Mouse (Mus musculus) kidney, embryonic 15.5 days (tissue): Measurements from ENCODE around the gene Map2k2. TPM values are rescaled to one million over a fixed set of nuclear protein-coding genes. Genes with fewer than 3 reads are reported as not detected.
"Not testable (repeated sequence)": the region's sequence is repeated elsewhere in the genome, so short reads cannot be mapped to it uniquely, and the experiment has no call there.

Source experiments
- ATAC-seq: fragments of 200-750 bp; cut with Nextera tagmentation; replicated peaks from 2 replicates; pipeline ENCODE4 v1.8.0; 2017; ENCODE audit warnings: moderate TSS enrichment; ENCODE audit not compliant: low FRiP score
- H3K27ac ChIP-seq: fragments of 300-500 bp; sonication (generic); 2 replicates; pipeline ENCODE4 v1.5.1; 2015; ENCODE audit warnings: mild to moderate bottlenecking, inconsistent platforms
- H3K27me3 ChIP-seq: fragments of 300-500 bp; sonication (generic); 2 replicates; pipeline ENCODE4 v1.6.1; 2015; ENCODE audit warnings: inconsistent platforms
- H3K36me3 ChIP-seq: fragments of 300-500 bp; sonication (generic); 2 replicates; pipeline ENCODE4 v1.6.1; 2015; ENCODE audit warnings: inconsistent platforms
- H3K4me1 ChIP-seq: fragments of 300-500 bp; sonication (generic); 2 replicates; pipeline ENCODE4 v1.6.1; 2015; ENCODE audit warnings: inconsistent platforms
- H3K4me2 ChIP-seq: fragments of 300-500 bp; sonication (generic); 2 replicates; pipeline ENCODE4 v1.6.1; 2015; ENCODE audit warnings: moderate library complexity, mild to moderate bottlenecking, inconsistent platforms
- H3K4me3 ChIP-seq: fragments of 300-500 bp; sonication (generic); replicated peaks from 2 replicates; pipeline ENCODE4 v1.5.1; 2015; ENCODE audit warnings: mild to moderate bottlenecking, inconsistent platforms
- H3K9ac ChIP-seq: fragments of 300-500 bp; sonication (generic); 2 replicates; pipeline ENCODE4 v1.6.1; 2015; ENCODE audit warnings: mild to moderate bottlenecking, inconsistent platforms
- H3K9me3 ChIP-seq: fragments of 300-500 bp; sonication (generic); replicated peaks from 2 replicates; pipeline ENCODE4 v1.6.1; 2016; ENCODE audit warnings: inconsistent platforms
- WGBS: fragments of 180-500 bp; shearing (Covaris S2); methylation state at CpG from one replicate; pipeline ENCODE4 v1.1.7; 2015; ENCODE audit warnings: mixed read lengths; 5-methylcytosine and 5-hydroxymethylcytosine counted together
- polyA plus RNA-seq: library from polyadenylated mRNA; unstranded; fragments of >200 nt; fragmentation: Nextera tagmentation; extraction: Ambion mirVana; gene quantifications from 2 replicates; pipeline ENCODE4 v1.2.1, GENCODE M21; 2015

Gene Map2k2
- polyA plus RNA-seq, 1 experiment from 2014 or later = 202 TPM

GRCm38 (mm10) chr10:81169411-81169900, 63.7 kb downstream of the Map2k2 start:
- H3K4me1 ChIP-seq = peaks cover 54% of the 10 kb centered on the region
- 50% methylated on average over 6 of the region's 14 CpGs for WGBS
- not testable (repeated sequence) for H3K36me3 ChIP-seq, H3K27me3 ChIP-seq, ATAC-seq, H3K9me3 ChIP-seq, H3K9ac ChIP-seq
- peak overlapping the region; percentile 9 for H3K4me3 ChIP-seq
- peak overlapping the region; percentile 89; the same call in 1 of the 2 replicates for H3K4me2 ChIP-seq
- H3K27ac ChIP-seq = peak overlapping the region; percentile 82

- 8% methylated on average over 21 of the region's 21 CpGs for WGBS
- no peaks in the 10 kb centered on the region for H3K9me3 ChIP-seq
- peak overlapping the region; percentile 86 for H3K27ac ChIP-seq
- peak overlapping the region; percentile 46 for H3K4me2 ChIP-seq
- no peak overlapping the region for H3K9ac ChIP-seq
- peaks cover 53% of the 10 kb centered on the region for H3K4me1 ChIP-seq
- no peak for ATAC-seq
- H3K36me3 ChIP-seq = peaks cover 8% of the 10 kb centered on the region
- 0 out of 2 replicates have a peak overlapping the region, but pooled peaks have one; percentile 2 for H3K4me3 ChIP-seq
- no peaks in the 10 kb centered on the region for H3K27me3 ChIP-seq
Measured at GRCm38 (mm10) chr10:81173132-81173531, 67.4 kb downstream of the Map2k2 start.

GRCm38 (mm10) chr10:81174617-81175344, 69.1 kb downstream of the Map2k2 start:
- peak overlapping the region; percentile 35 for H3K9ac ChIP-seq

DNA sequence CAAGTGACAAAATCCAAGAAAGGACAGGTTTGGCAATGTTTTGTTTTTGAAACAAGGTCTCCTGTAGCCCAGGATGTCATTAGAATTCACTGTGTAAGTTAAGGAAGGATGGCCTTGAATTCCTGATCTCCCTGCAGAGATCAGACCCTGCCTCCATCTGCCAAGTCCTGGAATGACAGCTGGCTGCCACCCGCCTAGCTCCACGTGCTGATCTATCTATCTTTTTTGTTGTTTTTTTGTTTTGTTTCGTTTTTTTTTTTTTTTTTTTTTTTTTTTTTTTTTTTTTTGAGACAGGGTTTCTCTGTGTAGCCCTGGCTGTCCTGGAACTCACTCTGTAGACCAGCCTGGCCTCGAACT, 69.6 kb downstream of the Map2k2 start:
- not testable (repeated sequence) for H3K9me3 ChIP-seq, H3K27me3 ChIP-seq, ATAC-seq
- Histone ChIP-seq H3K4me2 (peak overlapping the region; percentile 83), H3K4me1 (peaks cover 62% of the 10 kb centered on the region), H3K36me3 (peaks cover 30% of the 10 kb centered on the region), H3K27ac (peak overlapping the region; percentile 92), H3K4me3 (peak overlapping the region; percentile 40), H3K9ac (peak overlapping the region; percentile 35; the same call in 1 of the 2 replicates)
- WGBS = 10% methylated on average over 4 of the region's 4 CpGs

More at GRCm38 (mm10) chr10:81174617-81175344, 69.1 kb downstream of the Map2k2 start:
- peak overlapping the region; percentile 92 for H3K27ac ChIP-seq
- H3K27me3 ChIP-seq = no peaks in the 10 kb centered on the region
- WGBS = 2% methylated on average over 29 of the region's 29 CpGs
- ATAC-seq = peak; percentile 27; the same call in 1 of the 2 replicates
- H3K4me2 ChIP-seq = peak overlapping the region; percentile 83
- peaks cover 24% of the 10 kb centered on the region for H3K36me3 ChIP-seq
- H3K4me3 ChIP-seq = peak overlapping the region; percentile 40
- peaks cover 57% of the 10 kb centered on the region for H3K4me1 ChIP-seq
- no peaks in the 10 kb centered on the region for H3K9me3 ChIP-seq

DNA sequence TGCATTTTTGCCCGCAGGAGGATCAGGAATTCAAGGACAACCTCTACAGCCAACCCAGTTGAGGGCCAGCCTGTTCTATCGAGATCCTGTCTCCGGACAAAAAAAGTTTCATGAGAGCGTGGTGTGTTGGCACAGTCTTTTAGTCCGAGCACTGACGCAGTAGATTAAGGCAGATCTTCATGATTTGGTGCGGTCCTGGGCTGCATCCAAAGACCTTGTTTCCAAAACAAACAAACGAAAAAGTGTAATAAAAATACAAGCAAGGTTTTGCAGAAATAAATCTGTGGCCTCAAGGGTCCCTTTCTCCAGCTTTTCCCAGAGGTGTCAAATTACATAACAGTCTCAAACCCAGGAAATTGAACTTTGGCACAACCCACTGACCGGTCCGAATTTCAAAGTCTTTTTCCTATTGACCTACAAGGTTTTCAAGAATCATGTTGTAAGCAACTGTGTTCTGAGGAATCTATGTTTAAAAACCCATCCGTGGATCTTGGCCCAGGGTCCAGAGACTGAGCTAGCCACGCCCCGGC, 70.3 kb downstream of the Map2k2 start:
- Histone ChIP-seq H3K27ac (peak overlapping the region; percentile 92), H3K4me2 (peak overlapping the region; percentile 83), H3K4me1 (peaks cover 67% of the 10 kb centered on the region), H3K27me3 (no peaks in the 10 kb centered on the region), H3K36me3 (peaks cover 37% of the 10 kb centered on the region), H3K9ac (peak overlapping the region; percentile 31), H3K4me3 (peak overlapping the region; percentile 80), H3K9me3 (no peaks in the 10 kb centered on the region)
- ATAC-seq = peak; percentile 34
- 3% methylated on average over 13 of the region's 13 CpGs for WGBS

DNA sequence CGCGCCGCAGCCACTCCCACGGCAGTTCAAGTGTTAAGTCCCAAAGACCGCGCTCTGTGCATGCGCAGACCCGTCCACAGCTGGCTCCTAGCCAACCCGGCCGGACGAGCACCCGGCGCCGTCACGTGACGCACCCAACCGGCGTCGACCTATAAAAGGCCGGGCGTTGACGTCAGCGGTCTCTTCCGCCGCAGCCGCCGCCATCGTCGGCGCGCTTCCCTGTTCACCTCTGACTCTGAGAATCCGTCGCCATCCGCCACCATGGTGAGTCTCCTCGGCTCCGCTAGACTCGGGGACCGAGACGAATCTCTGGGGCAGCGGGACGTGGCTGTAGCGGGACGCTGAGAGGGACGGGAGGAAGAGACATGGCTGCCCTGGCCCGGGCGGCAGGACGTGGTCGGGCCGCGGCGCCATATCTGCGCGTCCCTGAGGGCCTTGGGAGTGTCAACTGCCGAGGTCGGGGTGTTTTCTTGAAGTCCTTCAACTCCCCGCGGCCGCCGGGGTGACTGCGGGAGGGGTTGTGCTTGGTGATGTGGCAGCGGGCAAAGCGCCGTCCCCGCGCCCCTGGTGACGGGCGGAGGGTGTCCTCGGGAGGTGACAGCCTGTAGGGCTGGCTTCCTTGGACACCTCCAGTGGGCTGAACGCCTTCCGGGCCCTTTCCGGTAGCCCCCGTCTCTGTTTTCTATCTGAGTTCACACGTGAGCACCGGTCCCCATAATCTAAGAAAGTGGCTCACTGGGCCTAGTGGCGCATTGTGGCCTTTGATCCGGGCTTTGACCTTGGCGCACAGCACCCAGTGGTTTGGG, 71.0 kb downstream of the Map2k2 start, which contains the start of gene Eef2:
Eef2 (plus strand) TSS at position 166 of the 806 bp plus-strand sequence.
- peak within 1 kb of the TSS; percentile 80 for H3K4me3 ChIP-seq
- peaks cover 73% of the 10 kb centered on the region for H3K4me1 ChIP-seq
- H3K27ac ChIP-seq = peak within 1 kb of the TSS; percentile 92
- H3K27me3 ChIP-seq = no peaks in the 10 kb centered on the region
- ATAC-seq = peak; percentile 87
- no peaks in the 10 kb centered on the region for H3K9me3 ChIP-seq
- peak within 1 kb of the TSS; percentile 91 for H3K9ac ChIP-seq
- peaks cover 43% of the 10 kb centered on the region for H3K36me3 ChIP-seq
- under 1% methylated on average over 77 of the region's 77 CpGs for WGBS
- peak within 1 kb of the TSS; percentile 83 for H3K4me2 ChIP-seq

GRCm38 (mm10) chr10:81177491-81177925, 71.8 kb downstream of the Map2k2 start:
- Histone ChIP-seq H3K9me3 (no peaks in the 10 kb centered on the region), H3K4me1 (peaks cover 80% of the 10 kb centered on the region), H3K4me3 (peak overlapping the region; percentile 80), H3K27ac (peak overlapping the region; percentile 92), H3K27me3 (no peaks in the 10 kb centered on the region), H3K4me2 (peak overlapping the region; percentile 83), H3K36me3 (peaks cover 52% of the 10 kb centered on the region), H3K9ac (peak overlapping the region; percentile 91)
- no peak for ATAC-seq
- WGBS = 5% methylated on average over 16 of the region's 16 CpGs

DNA sequence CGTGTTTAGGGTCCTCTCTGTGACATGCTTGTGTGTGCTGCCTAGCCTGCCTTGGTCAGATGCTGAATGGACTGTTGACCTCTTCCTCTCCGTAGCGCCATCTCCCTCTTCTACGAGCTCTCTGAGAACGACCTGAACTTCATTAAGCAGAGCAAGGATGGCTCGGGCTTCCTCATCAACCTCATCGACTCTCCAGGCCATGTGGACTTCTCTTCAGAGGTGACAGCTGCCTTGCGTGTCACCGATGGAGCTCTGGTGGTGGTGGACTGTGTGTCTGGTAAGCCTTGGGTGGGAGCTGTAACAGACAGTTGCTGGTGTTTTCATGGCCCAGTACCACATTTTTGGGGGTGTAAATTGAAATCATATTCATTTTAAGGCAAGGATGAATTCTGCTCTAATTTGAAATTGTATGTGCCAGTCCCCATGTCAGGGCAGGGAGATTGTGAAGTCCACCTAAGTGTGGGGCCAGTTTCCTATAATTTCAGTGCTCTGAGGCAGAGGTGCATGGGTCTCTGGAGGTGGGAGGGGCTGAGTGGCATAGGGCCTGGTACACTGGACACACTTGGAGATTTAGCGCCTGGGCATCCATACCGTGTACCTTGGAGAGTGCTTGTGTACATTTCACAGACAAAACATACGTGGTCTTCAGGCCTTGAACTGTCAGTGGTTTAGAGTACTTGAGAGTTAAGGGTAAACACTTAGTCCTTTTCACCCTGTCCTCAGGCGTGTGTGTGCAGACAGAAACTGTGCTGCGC, 72.4 kb downstream of the Map2k2 start:
- H3K27ac ChIP-seq = no peak overlapping the region
- ATAC-seq = no peak

GRCm38 (mm10) chr10:81178927-81179326, 73.2 kb downstream of the Map2k2 start:
- Histone ChIP-seq H3K9me3 (no peaks in the 10 kb centered on the region), H3K9ac (peak overlapping the region; percentile 7; the same call in 1 of the 2 replicates), H3K4me2 (peak overlapping the region; percentile 83; the same call in 1 of the 2 replicates)

More for the DNA sequence above, 72.4 kb downstream of the Map2k2 start:
- Histone ChIP-seq H3K9me3 (no peaks in the 10 kb centered on the region), H3K4me2 (peak overlapping the region; percentile 83), H3K4me3 (peak overlapping the region; percentile 80), H3K9ac (peak overlapping the region; percentile 91), H3K36me3 (peaks cover 52% of the 10 kb centered on the region), H3K4me1 (peaks cover 74% of the 10 kb centered on the region), H3K27me3 (no peaks in the 10 kb centered on the region)
- WGBS = 58% methylated on average over 14 of the region's 14 CpGs

GRCm38 (mm10) chr10:81179451-81180342, 74.0 kb downstream of the Map2k2 start:
- ATAC-seq = no peak
- Histone ChIP-seq H3K4me1 (peaks cover 74% of the 10 kb centered on the region), H3K9me3 (no peaks in the 10 kb centered on the region), H3K36me3 (peaks cover 63% of the 10 kb centered on the region), H3K27ac (0 out of 2 replicates have a peak overlapping the region, but pooled peaks have one; percentile 4), H3K4me2 (no peak overlapping the region), H3K9ac (no peak overlapping the region), H3K27me3 (no peaks in the 10 kb centered on the region), H3K4me3 (no peak overlapping the region)
- 89% methylated on average over 32 of the region's 32 CpGs for WGBS

More at GRCm38 (mm10) chr10:81178927-81179326, 73.2 kb downstream of the Map2k2 start:
- ATAC-seq = no peak
- 89% methylated on average over 11 of the region's 11 CpGs for WGBS
- no peak overlapping the region for H3K27ac ChIP-seq
- peaks cover 56% of the 10 kb centered on the region for H3K36me3 ChIP-seq
- 0 out of 2 replicates have a peak overlapping the region, but pooled peaks have one; percentile 7 for H3K4me3 ChIP-seq
- H3K27me3 ChIP-seq = no peaks in the 10 kb centered on the region
- peaks cover 74% of the 10 kb centered on the region for H3K4me1 ChIP-seq
